ENCODE assay signal across 20 mouse cellular contexts in genomic region chr8:125604817-125605512, GRCm38 (mm10). TPM values are rescaled to one million over a fixed set of nuclear protein-coding genes. Genes with fewer than 3 reads are reported as not detected.
DNase-seq lines count a peak whose midpoint lies in the region; ATAC-seq and TF ChIP-seq lines count a peak whose summit lies in the region.
"Had no signal": no experiment of that assay in that cellular context is flagged by ENCODE, and none has a peak within 500 bp of the region (broad histone marks: within the 10 kb centered on the region; RNA-seq: fewer than 3 reads in every experiment).

No protein-coding gene starts in this region.

- no peak for TF ChIP-seq CTCF in testis, adult 2 months (IDR thresholded peaks at IDR 0.05; ENCODE audit: control insufficient read depth, insufficient read depth, insufficient replicate concordance, low read depth, low read length)

- H3K4me3 ChIP-seq in heart, embryonic 14.5 days (ENCODE audit: control insufficient read depth in 1 of 2, insufficient read depth in 1 of 2, low read depth in 1 of 2, low read length in 2 of 2): no peak overlapping the region
- peak overlapping the region; percentile 93 for H3K4me3 ChIP-seq in testis, adult 2 months (ENCODE audit: control insufficient read depth, low read depth, low read length)
- no peak overlapping the region for H3K4me3 ChIP-seq in intestine, embryonic 15.5 days (replicated peaks)
- H3K4me3 ChIP-seq: forebrain, embryonic 12.5 days; heart, embryonic 13.5 days; limb, embryonic 13.5 days; liver, embryonic 15.5 days had no signal

- H3K4me1 ChIP-seq in heart, embryonic 14.5 days (ENCODE audit: control insufficient read depth in 2 of 2, insufficient read depth in 2 of 2, low read length in 2 of 2): peaks cover 0 to 2% of the 10 kb centered on the region in 2 experiments; a peak in 3 of 4 replicates
- peaks cover 12% of the 10 kb centered on the region for H3K4me1 ChIP-seq in testis, adult 2 months (ENCODE audit: control insufficient read depth, insufficient read depth, low read length)
- H3K4me1 ChIP-seq in intestine, embryonic 15.5 days (replicated peaks): peaks cover 13% of the 10 kb centered on the region

- WGBS in heart, embryonic 14.5 days: 74% methylated on average over 8 of the region's 8 CpGs
- 44% methylated on average over 8 of the region's 8 CpGs for WGBS in intestine, embryonic 15.5 days

- no peak overlapping the region for H3K4me2 ChIP-seq in heart, embryonic 14.5 days (ENCODE audit: low read length)
- H3K4me2 ChIP-seq in intestine, embryonic 15.5 days (replicated peaks): no peak overlapping the region
- H3K4me2 ChIP-seq: forebrain, embryonic 12.5 days; heart, embryonic 13.5 days; limb, embryonic 13.5 days; liver, embryonic 15.5 days had no signal

- H3K9ac ChIP-seq in heart, embryonic 14.5 days (ENCODE audit: low read length): no peak overlapping the region; the same call in 1 of the 2 replicates
- H3K9ac ChIP-seq in intestine, embryonic 15.5 days: no peak overlapping the region
- H3K9ac ChIP-seq: forebrain, embryonic 12.5 days; heart, embryonic 13.5 days; limb, embryonic 13.5 days; liver, embryonic 15.5 days had no signal

- TF ChIP-seq POLR2A in testis, adult 2 months (IDR thresholded peaks at IDR 0.05; ENCODE audit: control insufficient read depth, low read depth, low read length): 0 out of 2 replicates have a peak, but pooled peaks have one; percentile 17

- no peaks in the 10 kb centered on the region for H3K9me3 ChIP-seq in heart, embryonic 14.5 days (ENCODE audit: control insufficient read depth, low read length)
- H3K9me3 ChIP-seq in intestine, embryonic 15.5 days: no peaks in the 10 kb centered on the region
- H3K9me3 ChIP-seq: forebrain, embryonic 12.5 days; heart, embryonic 13.5 days; limb, embryonic 13.5 days; liver, embryonic 15.5 days had no signal

- no peak for DNase-seq in heart, adult 8-10 months (ENCODE audit: low spot score)
- DNase-seq in testis, postnatal 10 days (ENCODE audit: low spot score): no peak
- DNase-seq in liver: no peak
- DNase-seq: adrenal gland, postnatal 25 days; cerebellum, adult 2 months; gastrocnemius, postnatal 14 days; kidney, postnatal 10 days; lung, postnatal 36 days; right cerebral cortex, postnatal 4 days; thymus, adult 18-20 months had no signal

- H3K27ac ChIP-seq in heart, embryonic 14.5 days (replicated peaks in 1 of 2; ENCODE audit: control insufficient read depth in 1 of 2, insufficient read depth in 1 of 2, low read depth in 2 of 2, low read length in 2 of 2): no peak overlapping the region
- no peak overlapping the region for H3K27ac ChIP-seq in testis, adult 2 months (ENCODE audit: control insufficient read depth, insufficient read depth, low read depth, low read length)
- peak overlapping the region; percentile 10; the same call in 1 of the 2 replicates for H3K27ac ChIP-seq in intestine, embryonic 15.5 days
- H3K27ac ChIP-seq: forebrain, embryonic 12.5 days; heart, embryonic 13.5 days; limb, embryonic 13.5 days; liver, embryonic 15.5 days had no signal

- H3K27me3 ChIP-seq in heart, embryonic 14.5 days (ENCODE audit: control insufficient read depth, insufficient read depth, low read length): no peaks in the 10 kb centered on the region
- H3K27me3 ChIP-seq in testis, adult 2 months (ENCODE audit: control insufficient read depth, insufficient read depth, low read length): no peaks in the 10 kb centered on the region
- no peaks in the 10 kb centered on the region for H3K27me3 ChIP-seq in intestine, embryonic 15.5 days (replicated peaks)
- H3K27me3 ChIP-seq: forebrain, embryonic 12.5 days; heart, embryonic 13.5 days; liver, embryonic 15.5 days had no signal

- ATAC-seq in heart, embryonic 14.5 days (ENCODE audit: insufficient number of reproducible peaks, insufficient read depth, low FRiP score, low read depth): 0 out of 2 replicates have a peak, but pooled peaks have one; percentile 21
- peak; percentile 87 for ATAC-seq in intestine, embryonic 15.5 days
- ATAC-seq in erythroblast, adult 5-6 weeks (replicated peaks; ENCODE audit: low FRiP score, poor library complexity, severe bottlenecking): no peak
- ATAC-seq: activated CD4-positive, CD25-positive, alpha-beta regulatory T cell, adult 4 months had no signal

- no peaks in the 10 kb centered on the region for H3K36me3 ChIP-seq in heart, embryonic 14.5 days (ENCODE audit: control insufficient read depth, insufficient read depth, low read length)
- H3K36me3 ChIP-seq in testis, adult 2 months (ENCODE audit: control insufficient read depth, insufficient read depth, low read length): no peaks in the 10 kb centered on the region
- no peaks in the 10 kb centered on the region for H3K36me3 ChIP-seq in intestine, embryonic 15.5 days
- H3K36me3 ChIP-seq: forebrain, embryonic 12.5 days; heart, embryonic 13.5 days; limb, embryonic 13.5 days; liver, embryonic 15.5 days had no signal

RNA-seq across cellular contexts. Expression of gene Sipa1l2, which starts 35.4 kb away (rescaled TPM):
- polyA plus RNA-seq in heart, embryonic 14.5 days (2014; fragmentation: Nextera tagmentation; extraction: Ambion mirVana): 17.8 and 18.0 TPM in 2 replicates
- 10 to 100 TPM; 41.6 to 49.5 (median 44.5) TPM for total RNA-seq in heart, adult 8-10 months (2022)
- 19.6 and 21.2 TPM in 2 replicates for polyA plus RNA-seq in testis, adult 2 months (2012; rRNA removed)
- 7.4 and 7.6 TPM in 2 replicates for polyA plus RNA-seq in intestine, embryonic 15.5 days (2015; fragmentation: Nextera tagmentation; extraction: Ambion mirVana)
- total RNA-seq in erythroblast, adult 5-6 weeks (2015; ENCODE audit: low replicate concordance): 0.38 and 1.9 TPM in 2 replicates
- 1.2 and 2.6 TPM in 2 replicates for total RNA-seq in erythroblast, adult 5-6 weeks (2017; ENCODE audit: low replicate concordance)
- total RNA-seq: MEL had no signal
